Mouse (Mus musculus) thymus, postnatal 36 days (tissue): Measurements from ENCODE around the gene Pepd.

Source experiments
- DNase-seq, 2 experiments: peaks; one replicate each; pipeline ENCODE4 v3.0.0; 2022; ENCODE audit warnings: mixed read lengths in 2 of 2

Gene Pepd

DNA sequence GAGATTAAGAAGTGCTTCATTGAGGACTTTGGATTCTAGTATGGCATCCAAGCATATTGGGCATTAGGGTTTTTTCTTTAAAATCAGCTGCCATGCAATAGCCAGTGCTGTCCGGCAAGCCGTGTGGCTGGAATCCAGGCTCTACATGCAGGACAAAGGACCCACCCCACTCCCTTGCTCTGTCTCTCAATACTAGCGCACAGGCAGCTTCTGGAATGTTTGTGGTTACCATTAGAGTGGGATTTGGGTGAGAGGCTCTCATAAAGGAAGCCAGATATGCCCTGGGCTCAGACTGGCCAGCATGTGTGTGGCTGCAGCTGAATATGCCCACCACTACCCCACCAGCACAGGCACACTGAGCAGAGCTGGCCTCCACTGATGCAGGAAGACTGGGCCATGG lies 117.5 kb downstream of the Pepd start:
- no peak for DNase-seq

GRCm38 (mm10) chr7:35030567-35030966 lies 118.4 kb downstream of the Pepd start:
- DNase-seq: no peak

- no peak for DNase-seq
Measured at GRCm38 (mm10) chr7:35035141-35035553, 123.0 kb downstream of the Pepd start.

DNA sequence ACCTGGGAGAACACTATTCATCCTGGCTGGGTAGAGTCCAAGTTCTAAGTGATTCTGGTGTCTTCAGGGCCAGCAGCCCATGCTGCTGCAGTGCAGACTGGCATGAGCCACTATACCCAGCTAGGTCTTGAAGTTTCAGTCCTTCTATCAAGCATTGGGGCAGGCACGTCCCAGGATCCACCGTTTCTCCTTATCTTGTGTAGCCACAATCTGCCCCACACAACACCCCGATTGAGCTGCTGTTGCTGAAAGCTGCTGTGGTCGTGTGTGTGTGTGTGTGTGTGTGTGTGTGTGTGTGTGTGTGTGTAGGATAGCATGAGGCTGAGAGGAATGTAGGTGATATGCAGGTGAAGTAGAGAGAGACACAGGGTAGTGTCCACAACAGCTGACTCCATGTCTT lies 123.4 kb downstream of the Pepd start:
- no peak for DNase-seq

DNA sequence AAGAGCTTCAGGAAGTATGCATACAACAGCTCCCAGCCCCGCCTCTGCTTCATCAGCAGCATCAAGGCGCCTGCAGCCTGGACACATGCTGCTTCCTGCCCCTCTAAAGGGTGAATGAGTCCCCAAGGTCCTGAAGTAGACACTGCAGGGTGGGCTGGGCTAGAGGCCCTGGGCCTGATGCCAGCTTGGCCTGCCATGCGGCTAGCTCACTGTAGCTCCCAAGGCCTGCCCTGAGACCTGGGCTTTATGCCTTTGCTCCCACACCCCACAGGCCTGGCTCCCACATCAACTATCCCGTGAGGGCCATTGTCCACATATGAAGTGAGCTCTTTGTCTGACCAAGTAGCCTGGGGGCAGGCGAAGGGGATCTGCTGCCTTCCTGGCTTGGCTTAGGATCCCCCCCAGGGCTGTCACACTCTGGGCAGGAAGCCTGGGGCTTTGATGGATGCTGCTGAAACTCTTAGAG lies 124.1 kb downstream of the Pepd start:
- no peak for DNase-seq

DNA sequence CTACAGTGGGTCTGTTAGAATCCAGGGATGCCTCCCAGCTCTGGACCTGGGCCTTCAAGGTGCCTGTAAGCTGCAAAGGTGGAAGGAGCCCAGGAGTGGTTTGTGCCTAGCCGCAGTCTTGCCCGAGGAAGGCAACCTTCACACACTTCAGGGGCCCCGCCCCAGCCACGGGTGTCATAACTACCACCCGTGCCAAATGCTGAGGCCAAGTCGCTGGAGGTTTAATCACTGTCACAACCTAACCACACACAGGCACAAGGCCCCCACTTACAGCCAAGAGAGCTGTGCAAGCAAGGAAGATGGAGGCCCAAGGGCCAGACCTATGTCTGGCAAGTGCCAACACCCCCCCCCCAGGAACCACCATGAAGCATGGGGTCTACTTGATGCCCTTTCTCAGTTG lies 125.2 kb downstream of the Pepd start:
- no peak for DNase-seq

DNA sequence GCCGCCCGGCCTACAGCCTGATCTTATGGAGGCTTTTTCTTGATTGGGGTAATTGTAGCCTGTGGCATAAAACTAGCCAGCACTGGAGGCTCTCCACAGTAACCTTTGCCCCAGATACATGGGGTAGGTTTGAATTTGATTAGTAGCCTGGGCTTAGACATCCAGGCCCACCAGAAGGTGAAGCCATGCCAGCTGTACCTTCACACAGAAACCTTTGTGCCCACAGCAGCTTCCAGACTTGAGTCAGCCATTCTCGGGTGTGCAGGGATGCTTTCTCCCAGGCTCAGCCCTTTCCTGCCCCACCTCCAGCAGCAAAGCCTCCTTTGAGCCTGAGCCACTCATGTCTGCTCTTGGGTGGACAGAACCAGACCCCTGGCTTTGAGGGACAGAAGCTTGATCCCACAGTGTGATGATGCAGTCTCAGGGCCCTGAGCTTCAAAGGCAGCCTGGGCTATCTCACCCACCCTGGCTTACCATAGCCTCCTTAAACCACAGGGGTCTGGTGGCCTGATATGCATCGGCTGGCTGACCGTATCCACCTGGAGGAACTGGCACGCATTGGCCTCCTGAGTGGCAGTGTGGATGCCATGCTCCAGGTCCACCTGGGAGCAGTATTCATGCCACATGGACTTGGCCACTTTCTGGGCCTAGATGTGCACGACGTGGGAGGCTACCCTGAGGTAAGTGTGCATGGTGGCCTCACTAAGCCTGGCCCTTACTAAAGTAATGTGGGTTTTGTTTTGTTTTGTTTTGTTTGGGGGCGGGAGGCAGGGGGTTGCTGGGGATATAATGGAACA lies 128.2 kb downstream of the Pepd start:
- DNase-seq: no peak

GRCm38 (mm10) chr7:35041286-35042208 lies 129.4 kb downstream of the Pepd start:
- no peak for DNase-seq

GRCm38 (mm10) chr7:35042209-35042554 lies 130.0 kb downstream of the Pepd start:
- DNase-seq: no peak

DNA sequence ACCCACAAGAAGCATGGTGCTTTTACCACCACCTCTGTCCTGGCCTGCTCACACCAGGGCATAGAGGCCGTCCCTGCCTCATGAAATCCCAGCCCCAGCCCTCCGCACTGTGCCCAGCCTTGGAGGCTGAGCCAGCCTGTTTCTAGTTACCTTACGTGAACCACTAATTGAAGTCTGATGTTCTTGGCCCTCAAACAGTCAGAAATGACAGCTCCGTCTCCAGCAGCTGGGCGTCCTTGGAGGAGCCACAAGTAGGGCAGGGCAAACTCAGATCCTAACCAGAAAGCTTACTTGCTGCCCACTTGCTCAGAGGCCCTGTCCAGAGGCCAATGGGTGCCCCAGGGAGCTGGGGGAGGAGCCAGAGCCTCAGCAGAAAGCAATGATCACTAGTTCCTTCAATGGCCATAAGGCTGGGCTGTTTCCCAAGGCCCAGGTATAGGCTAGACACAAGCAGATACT lies 130.6 kb downstream of the Pepd start:
- DNase-seq: no peak

GRCm38 (mm10) chr7:35043266-35043817 lies 131.2 kb downstream of the Pepd start:
- no peak for DNase-seq

GRCm38 (mm10) chr7:35044719-35045118 lies 132.5 kb downstream of the Pepd start:
- no peak for DNase-seq

DNA sequence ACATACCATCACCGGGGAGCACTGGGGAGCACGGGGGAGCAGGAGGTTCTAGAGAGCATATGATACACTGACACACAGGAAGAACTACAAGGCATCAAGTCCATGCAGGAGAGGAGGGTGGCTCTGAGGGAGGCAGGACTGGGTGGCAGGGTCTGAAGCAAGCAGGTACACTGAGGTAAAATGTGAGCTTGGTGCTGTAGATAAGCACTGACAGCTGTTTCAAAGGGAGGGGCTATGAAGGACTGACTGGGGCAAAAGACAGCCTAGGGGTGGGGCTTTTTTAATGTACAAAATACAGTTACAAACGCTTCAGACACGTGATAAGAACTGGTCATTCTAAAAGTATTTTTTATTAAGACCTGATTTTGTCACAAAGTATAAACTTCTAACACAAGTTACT lies 133.9 kb downstream of the Pepd start:
- no peak for DNase-seq

DNA sequence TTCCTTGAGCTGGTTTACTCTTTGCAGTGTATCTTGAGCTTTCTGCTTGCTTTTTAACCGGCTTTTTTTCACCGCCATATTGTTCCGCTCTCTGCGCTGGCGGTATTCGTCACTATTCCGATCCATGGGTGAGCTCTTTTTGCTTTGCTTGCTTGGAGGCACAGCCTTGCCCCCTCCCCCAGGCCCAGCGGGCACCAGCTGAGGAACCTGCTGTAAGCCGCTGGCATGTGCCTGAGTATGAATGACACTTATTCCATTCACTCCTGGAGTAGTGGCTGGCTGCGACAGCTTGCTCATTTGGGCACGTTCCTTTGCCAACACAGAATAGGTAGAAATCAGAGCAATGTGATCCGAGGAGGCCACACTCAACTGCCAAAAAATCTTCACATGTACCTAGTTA lies 138.4 kb downstream of the Pepd start:
- DNase-seq: no peak

DNA sequence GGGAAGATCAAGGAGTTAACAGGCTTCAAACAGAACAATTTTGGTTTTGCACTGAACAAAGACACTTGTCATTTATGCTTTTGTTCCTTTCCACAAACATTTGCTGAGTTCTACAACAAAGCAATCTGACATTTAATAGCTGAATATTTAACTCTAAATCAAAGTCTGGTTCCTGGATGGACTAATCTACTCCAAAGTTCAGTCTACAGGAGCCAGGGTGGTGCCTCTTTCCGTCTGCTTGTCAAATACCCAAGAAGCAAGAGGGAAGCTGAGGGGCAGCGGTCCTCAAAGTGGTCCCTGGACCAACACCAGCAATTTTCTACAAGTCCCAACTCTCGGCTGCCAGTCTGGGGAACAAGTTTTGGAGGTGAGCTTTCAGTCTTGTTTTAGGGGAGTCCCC lies 141.0 kb downstream of the Pepd start:
- no peak for DNase-seq

- DNase-seq: no peak
Measured at GRCm38 (mm10) chr7:35054286-35054685, 142.1 kb downstream of the Pepd start.

GRCm38 (mm10) chr7:35054977-35055618 lies 142.9 kb downstream of the Pepd start:
- DNase-seq: no peak

GRCm38 (mm10) chr7:35055619-35056435 lies 143.6 kb downstream of the Pepd start:
- peak in 1 of 2 experiments; percentile 15 for DNase-seq

DNA sequence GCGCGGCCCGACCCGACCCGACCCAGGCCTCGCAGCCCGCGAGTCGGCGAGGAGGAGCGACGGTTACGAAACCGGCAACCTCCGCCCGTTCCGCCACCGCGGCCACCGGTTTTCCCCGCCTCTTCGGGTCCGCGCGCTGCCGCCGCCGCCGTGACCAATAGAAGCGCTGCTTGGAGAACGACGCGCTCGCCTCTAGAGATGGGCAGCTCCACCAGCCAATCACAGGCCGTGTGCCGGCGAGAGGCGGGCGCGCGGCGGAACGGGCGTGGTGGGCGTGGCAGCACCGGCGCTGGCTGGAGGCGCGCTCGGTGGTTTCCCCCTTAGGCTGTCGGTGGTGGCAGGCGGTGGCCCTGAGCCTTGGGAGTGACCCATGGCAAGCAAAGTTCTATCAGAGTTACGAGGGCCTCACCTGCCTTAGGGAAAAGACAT lies 144.3 kb downstream of the Pepd start, which contains the start of gene Cebpg:
TSS of gene Cebpg (minus strand) at position 138 of the 429 bp plus-strand sequence.
- peak; percentile 96 to 98 for DNase-seq

DNA sequence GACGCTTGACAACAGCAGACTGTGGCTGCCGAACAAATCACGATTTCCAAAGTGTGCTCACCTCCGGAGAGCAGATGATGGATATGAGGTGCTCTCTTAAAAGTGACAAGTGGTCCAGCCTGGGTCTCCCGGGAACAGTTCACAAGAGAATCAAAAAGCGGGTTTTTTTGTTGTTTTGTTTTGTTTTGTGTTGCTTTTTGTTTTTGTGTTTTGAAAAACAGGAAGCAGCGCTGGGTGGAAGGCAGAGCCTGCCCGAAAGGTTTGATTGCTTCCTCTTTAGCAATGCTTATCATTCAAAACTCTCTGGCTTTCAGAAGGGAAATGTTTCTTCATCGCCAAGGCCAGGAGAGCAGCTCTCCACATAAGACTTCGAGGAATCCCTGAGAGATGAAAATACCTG lies 144.8 kb downstream of the Pepd start:
- DNase-seq: no peak

GRCm38 (mm10) chr7:35057569-35057968 lies 145.4 kb downstream of the Pepd start:
- DNase-seq: no peak

GRCm38 (mm10) chr7:35058329-35058728 lies 146.2 kb downstream of the Pepd start:
- DNase-seq: no peak
